Mouse (Mus musculus) layer of hippocampus, adult 18-20 months (tissue): Measurements from ENCODE around the gene Mfsd14a. TPM values are rescaled to one million over a fixed set of nuclear protein-coding genes. Genes with fewer than 3 reads are reported as not detected.
"Not testable (repeated sequence)": the region's sequence is repeated elsewhere in the genome, so short reads cannot be mapped to it uniquely, and the experiment has no call there.

Source experiments
- DNase-seq, 2 experiments: peaks; one replicate each; pipeline ENCODE4 v3.0.0; 2022; ENCODE audit warnings: low spot score in 2 of 2
- long read RNA-seq: library from polyadenylated mRNA; stranded (forward); transcript quantifications from one replicate; pipeline ENCODE4 v2.0.0, GENCODE M21; 2021
- total RNA-seq, 2 experiments: library from RNA; stranded (reverse); gene quantifications; 2 replicates each; pipeline ENCODE4 v1.2.3; 2021

Gene Mfsd14a
- 10 to 100 TPM; 58.3 to 59.3 TPM for total RNA-seq
- long read RNA-seq, transcript Mfsd14a-201 (12 exons, 2,782 nt): major isoform, 117 of 136 reads
- long read RNA-seq, partial matches to known transcripts: 9 of 136 reads
- long read RNA-seq, other reads (novel, unspliced or antisense): 9 of 136 reads

GRCm38 (mm10) chr3:116662463-116662863, at the start of gene Mfsd14a:
Mfsd14a (minus strand) TSS chr3:116662677.
- DNase-seq: peak; percentile 98 to 99

GRCm38 (mm10) chr3:116711624-116712435, 49.4 kb upstream of the Mfsd14a start:
- DNase-seq: peak; percentile 74 to 83

- no peak for DNase-seq
These were observed 48.5 kb upstream of the Mfsd14a start for GRCm38 (mm10) chr3:116710941-116711340.

GRCm38 (mm10) chr3:116705637-116706204, 43.2 kb upstream of the Mfsd14a start:
- no peak for DNase-seq

- no peak for DNase-seq
These were observed 41.4 kb upstream of the Mfsd14a start for GRCm38 (mm10) chr3:116703835-116704234.

GRCm38 (mm10) chr3:116702647-116703272, 40.3 kb upstream of the Mfsd14a start:
- DNase-seq: no peak

GRCm38 (mm10) chr3:116701601-116702000, 39.1 kb upstream of the Mfsd14a start:
- no peak for DNase-seq

- no peak for DNase-seq
These were observed 36.3 kb upstream of the Mfsd14a start for GRCm38 (mm10) chr3:116698786-116699185.

GRCm38 (mm10) chr3:116695666-116695985, 33.1 kb upstream of the Mfsd14a start:
- DNase-seq: no peak

- DNase-seq: no peak
These were observed 32.6 kb upstream of the Mfsd14a start for GRCm38 (mm10) chr3:116694955-116695665.

- no peak for DNase-seq
These were observed 31.8 kb upstream of the Mfsd14a start for GRCm38 (mm10) chr3:116694312-116694711.

GRCm38 (mm10) chr3:116681160-116681559, 18.7 kb upstream of the Mfsd14a start, which contains the start of gene Gm43191:
Gm43191 (minus strand) TSS chr3:116681260.
- DNase-seq: no peak

- DNase-seq: not testable (repeated sequence)
These were observed 1.8 kb upstream of the Mfsd14a start for GRCm38 (mm10) chr3:116664281-116664680.

- peak in 1 of 2 experiments; percentile 39 for DNase-seq
These were observed 535 bp downstream of the Mfsd14a start for GRCm38 (mm10) chr3:116661870-116662414.

GRCm38 (mm10) chr3:116661288-116661869, 1.1 kb downstream of the Mfsd14a start:
- no peak for DNase-seq

GRCm38 (mm10) chr3:116659856-116660430, 2.5 kb downstream of the Mfsd14a start:
- no peak for DNase-seq

GRCm38 (mm10) chr3:116658928-116659565, 3.4 kb downstream of the Mfsd14a start:
- no peak for DNase-seq

- DNase-seq: no peak
These were observed 6.1 kb downstream of the Mfsd14a start for GRCm38 (mm10) chr3:116656184-116656965.

GRCm38 (mm10) chr3:116654051-116654450, 8.4 kb downstream of the Mfsd14a start:
- not testable (repeated sequence) for DNase-seq
